Mouse (Mus musculus): ENCODE measurements around the gene Rgs16. TPM values are rescaled to one million over a fixed set of nuclear protein-coding genes. Genes with fewer than 3 reads are reported as not detected.
"Not testable (repeated sequence)": the region's sequence is repeated elsewhere in the genome, so short reads cannot be mapped to it uniquely, and the experiment has no call there.

Gene Rgs16
- polyA plus RNA-seq, 1 experiment from 2014 or later = 4.0 TPM

- TF ChIP-seq CTCF (IDR thresholded peaks at IDR 0.05; ENCODE audit: low read depth) = no peak
- Histone ChIP-seq H3K9me3 (replicated peaks; ENCODE audit: low read length) (no peaks in the 10 kb centered on the region), H3K27me3 (ENCODE audit: insufficient read depth, low read length) (no peaks in the 10 kb centered on the region), H3K9ac (ENCODE audit: low read depth, low read length) (no peak overlapping the region), H3K4me1 (replicated peaks; ENCODE audit: insufficient read depth, low read length) (no peaks in the 10 kb centered on the region), H3K27ac (no peak overlapping the region), H3K36me3 (ENCODE audit: insufficient read depth, low read length) (no peaks in the 10 kb centered on the region), H3K4me2 (ENCODE audit: low read length) (no peak overlapping the region), H3K4me3 (replicated peaks; ENCODE audit: low read depth, low read length) (no peak overlapping the region)
- no peak for DNase-seq (ENCODE audit: low spot score)
- no peak for ATAC-seq (replicated peaks; ENCODE audit: low FRiP score, low read depth)
- 69% methylated on average over 5 of the region's 5 CpGs for whole genome bisulfite sequencing
Observed at GRCm38 (mm10) chr1:153768465-153768864, 28.3 kb downstream of the Rgs16 start.

- not testable (repeated sequence) for H3K27ac ChIP-seq; H3K27me3 ChIP-seq (ENCODE audit: insufficient read depth, low read length); H3K9ac ChIP-seq (ENCODE audit: low read depth, low read length); H3K36me3 ChIP-seq (ENCODE audit: insufficient read depth, low read length); ATAC-seq (replicated peaks; ENCODE audit: low FRiP score, low read depth); H3K9me3 ChIP-seq (replicated peaks; ENCODE audit: low read length); H3K4me1 ChIP-seq (replicated peaks; ENCODE audit: insufficient read depth, low read length); H3K4me2 ChIP-seq (ENCODE audit: low read length); H3K4me3 ChIP-seq (replicated peaks; ENCODE audit: low read depth, low read length); DNase-seq (ENCODE audit: low spot score)
- 70% methylated on average over 6 of the region's 6 CpGs for WGBS
Observed at GRCm38 (mm10) chr1:153769571-153769970, 29.4 kb downstream of the Rgs16 start.

- H3K9me3 ChIP-seq (replicated peaks; ENCODE audit: low read length) = no peaks in the 10 kb centered on the region
- no peak for DNase-seq (ENCODE audit: low spot score)
- ATAC-seq (replicated peaks; ENCODE audit: low FRiP score, low read depth) = no peak
- 76% methylated on average over 10 of the region's 10 CpGs for WGBS
- H3K4me1 ChIP-seq (replicated peaks; ENCODE audit: insufficient read depth, low read length) = no peaks in the 10 kb centered on the region
- H3K27me3 ChIP-seq (ENCODE audit: insufficient read depth, low read length) = no peaks in the 10 kb centered on the region
- no peaks in the 10 kb centered on the region for H3K36me3 ChIP-seq (ENCODE audit: insufficient read depth, low read length)
- H3K9ac ChIP-seq (ENCODE audit: low read depth, low read length) = no peak overlapping the region
- no peak overlapping the region for H3K27ac ChIP-seq
- H3K4me2 ChIP-seq (ENCODE audit: low read length) = no peak overlapping the region
- no peak overlapping the region for H3K4me3 ChIP-seq (replicated peaks; ENCODE audit: low read depth, low read length)
- no peak for TF ChIP-seq CTCF (IDR thresholded peaks at IDR 0.05; ENCODE audit: low read depth)
Observed at GRCm38 (mm10) chr1:153769998-153770775, 30.0 kb downstream of the Rgs16 start.

GRCm38 (mm10) chr1:153770776-153771167, 30.6 kb downstream of the Rgs16 start:
- TF ChIP-seq CTCF (IDR thresholded peaks at IDR 0.05; ENCODE audit: low read depth) = no peak
- H3K4me3 ChIP-seq (replicated peaks; ENCODE audit: low read depth, low read length) = no peak overlapping the region
- H3K36me3 ChIP-seq (ENCODE audit: insufficient read depth, low read length) = no peaks in the 10 kb centered on the region
- no peak for DNase-seq (ENCODE audit: low spot score)
- no peak overlapping the region for H3K27ac ChIP-seq
- H3K9ac ChIP-seq (ENCODE audit: low read depth, low read length) = no peak overlapping the region
- ATAC-seq (replicated peaks; ENCODE audit: low FRiP score, low read depth) = no peak
- H3K4me2 ChIP-seq (ENCODE audit: low read length) = no peak overlapping the region
- no peaks in the 10 kb centered on the region for H3K9me3 ChIP-seq (replicated peaks; ENCODE audit: low read length)
- 92% methylated on average over 1 of the region's 1 CpGs for WGBS
- H3K27me3 ChIP-seq (ENCODE audit: insufficient read depth, low read length) = no peaks in the 10 kb centered on the region
- no peaks in the 10 kb centered on the region for H3K4me1 ChIP-seq (replicated peaks; ENCODE audit: insufficient read depth, low read length)

- ATAC-seq (replicated peaks; ENCODE audit: low FRiP score, low read depth) = no peak
- TF ChIP-seq CTCF (IDR thresholded peaks at IDR 0.05; ENCODE audit: low read depth) = no peak
Observed at GRCm38 (mm10) chr1:153775174-153775573, 35.0 kb downstream of the Rgs16 start.

GRCm38 (mm10) chr1:153776257-153776656, 36.1 kb downstream of the Rgs16 start:
- DNase-seq (ENCODE audit: low spot score) = no peak
- no peaks in the 10 kb centered on the region for H3K27me3 ChIP-seq (ENCODE audit: insufficient read depth, low read length)
- H3K9me3 ChIP-seq (replicated peaks; ENCODE audit: low read length) = no peaks in the 10 kb centered on the region
- no peak overlapping the region for H3K4me2 ChIP-seq (ENCODE audit: low read length)
- H3K27ac ChIP-seq = no peak overlapping the region
- no peak for TF ChIP-seq CTCF (IDR thresholded peaks at IDR 0.05; ENCODE audit: low read depth)
- no peak overlapping the region for H3K9ac ChIP-seq (ENCODE audit: low read depth, low read length)
- H3K36me3 ChIP-seq (ENCODE audit: insufficient read depth, low read length) = no peaks in the 10 kb centered on the region
- 92% methylated on average over 7 of the region's 7 CpGs for WGBS
- no peaks in the 10 kb centered on the region for H3K4me1 ChIP-seq (replicated peaks; ENCODE audit: insufficient read depth, low read length)
- no peak overlapping the region for H3K4me3 ChIP-seq (replicated peaks; ENCODE audit: low read depth, low read length)
- ATAC-seq (replicated peaks; ENCODE audit: low FRiP score, low read depth) = no peak

More at GRCm38 (mm10) chr1:153775174-153775573, 35.0 kb downstream of the Rgs16 start:
- H3K9me3 ChIP-seq (replicated peaks; ENCODE audit: low read length) = no peaks in the 10 kb centered on the region
- WGBS = 73% methylated on average over 6 of the region's 6 CpGs
- DNase-seq (ENCODE audit: low spot score) = no peak
- no peak overlapping the region for H3K27ac ChIP-seq
- no peak overlapping the region for H3K9ac ChIP-seq (ENCODE audit: low read depth, low read length)
- no peaks in the 10 kb centered on the region for H3K27me3 ChIP-seq (ENCODE audit: insufficient read depth, low read length)
- H3K4me1 ChIP-seq (replicated peaks; ENCODE audit: insufficient read depth, low read length) = no peaks in the 10 kb centered on the region
- no peak overlapping the region for H3K4me3 ChIP-seq (replicated peaks; ENCODE audit: low read depth, low read length)
- H3K4me2 ChIP-seq (ENCODE audit: low read length) = no peak overlapping the region
- H3K36me3 ChIP-seq (ENCODE audit: insufficient read depth, low read length) = no peaks in the 10 kb centered on the region

- 91% methylated on average over 10 of the region's 10 CpGs for WGBS
- no peaks in the 10 kb centered on the region for H3K36me3 ChIP-seq (ENCODE audit: insufficient read depth, low read length)
- H3K4me1 ChIP-seq (replicated peaks; ENCODE audit: insufficient read depth, low read length) = no peaks in the 10 kb centered on the region
- H3K27ac ChIP-seq = no peak overlapping the region
- no peaks in the 10 kb centered on the region for H3K27me3 ChIP-seq (ENCODE audit: insufficient read depth, low read length)
- no peak overlapping the region for H3K4me3 ChIP-seq (replicated peaks; ENCODE audit: low read depth, low read length)
- no peak for TF ChIP-seq CTCF (IDR thresholded peaks at IDR 0.05; ENCODE audit: low read depth)
- ATAC-seq (replicated peaks; ENCODE audit: low FRiP score, low read depth) = no peak
- H3K9me3 ChIP-seq (replicated peaks; ENCODE audit: low read length) = no peaks in the 10 kb centered on the region
- no peak overlapping the region for H3K4me2 ChIP-seq (ENCODE audit: low read length)
- H3K9ac ChIP-seq (ENCODE audit: low read depth, low read length) = no peak overlapping the region
- no peak for DNase-seq (ENCODE audit: low spot score)
Observed at GRCm38 (mm10) chr1:153778205-153778604, 38.1 kb downstream of the Rgs16 start.

All from kidney, postnatal 0 days (tissue).